Mouse (Mus musculus) heart, postnatal 0 days (tissue): ENCODE measurements around the gene Gldc.

Experiments used
- CTCF ChIP-seq: IDR thresholded peaks from 2 replicates; pipeline ENCODE4 v1.5.1; 2016; ENCODE audit warnings: antibody characterized with exemption, control low read depth, low read depth
- EP300 ChIP-seq: IDR thresholded peaks from 2 replicates; pipeline ENCODE4 v1.6.1; 2016; ENCODE audit warnings: antibody characterized with exemption, low read depth

DNA sequence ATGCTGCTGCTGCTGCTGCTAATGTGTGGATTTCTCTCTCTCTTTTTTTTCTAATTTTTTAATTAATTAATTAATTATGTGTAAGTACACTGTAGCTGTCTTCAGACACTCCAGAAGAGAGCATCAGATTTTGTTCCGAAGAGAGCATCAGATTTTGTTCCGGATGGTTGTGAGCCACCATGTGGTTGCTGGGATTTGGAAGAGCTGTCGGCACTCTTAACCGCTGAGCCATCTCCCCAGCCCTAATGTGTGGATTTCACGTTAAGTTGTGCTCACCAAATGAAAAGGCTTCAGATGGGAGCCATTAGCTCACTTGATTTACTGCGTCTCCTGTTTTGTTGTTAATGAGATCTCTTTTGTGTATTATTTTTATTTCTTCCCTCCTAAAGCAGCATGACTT lies 85.1 kb downstream of the Gldc start:
- TF ChIP-seq CTCF = no peak
- no peak for TF ChIP-seq EP300
